Mouse (Mus musculus): Measurements from ENCODE around the gene Gm20696.

DNA sequence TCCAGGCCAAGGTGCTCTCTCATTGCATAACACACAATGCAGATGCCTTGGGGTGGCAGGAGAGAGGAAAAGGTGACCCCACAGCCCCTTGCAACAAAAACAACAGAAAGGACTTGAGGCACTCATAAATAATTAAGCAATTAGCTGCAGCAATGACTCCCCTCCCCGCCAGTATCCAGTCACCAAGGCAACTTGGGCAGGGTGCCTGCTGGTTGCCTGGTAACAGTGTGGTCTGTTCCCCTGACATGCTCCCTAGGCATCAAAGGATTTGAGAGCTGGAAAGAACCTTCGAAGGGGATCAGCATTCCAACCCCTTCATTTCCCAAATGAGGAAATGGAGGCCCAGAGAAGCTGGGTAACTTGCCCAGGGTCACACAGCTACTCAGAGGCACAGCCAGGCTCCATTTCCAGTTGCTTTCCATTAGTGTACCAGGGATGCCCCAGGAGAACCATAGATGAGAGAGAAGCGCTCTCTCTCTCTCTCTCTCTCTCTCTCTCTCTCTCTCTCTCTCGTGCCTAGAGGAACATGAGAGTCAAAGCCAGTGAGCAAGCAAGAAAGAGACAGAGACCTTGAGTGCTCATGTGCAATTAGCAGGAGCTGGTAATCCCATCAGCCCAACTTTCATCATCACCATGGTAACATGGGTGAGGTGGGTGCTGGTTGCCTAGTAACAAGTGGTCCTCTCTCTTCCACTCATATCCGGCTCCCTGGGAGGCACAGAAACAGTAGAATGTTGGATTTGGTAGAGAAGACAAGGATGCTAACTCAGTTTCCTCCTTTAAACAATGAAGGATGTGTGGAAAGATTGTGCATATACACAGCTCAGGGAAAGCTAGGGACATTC lies 3.1 kb upstream of the Gm20696 start:
- TF ChIP-seq GATA1 (IDR thresholded peaks at IDR 0.05; ENCODE audit: low read length) (no peak), TAL1 (IDR thresholded peaks at IDR 0.05; ENCODE audit: low read length) (no peak)
